Mouse (Mus musculus) Muller cell, postnatal 12 days (primary cell): ENCODE measurements around the gene Nags.
"Not testable (repeated sequence)": the region's sequence is repeated elsewhere in the genome, so short reads cannot be mapped to it uniquely, and the experiment has no call there.

Experiments used
- DNase-seq: peaks from one replicate; pipeline ENCODE4 v3.0.0-alpha.2; 2015; ENCODE audit errors: inconsistent ontology term

Gene Nags

DNA sequence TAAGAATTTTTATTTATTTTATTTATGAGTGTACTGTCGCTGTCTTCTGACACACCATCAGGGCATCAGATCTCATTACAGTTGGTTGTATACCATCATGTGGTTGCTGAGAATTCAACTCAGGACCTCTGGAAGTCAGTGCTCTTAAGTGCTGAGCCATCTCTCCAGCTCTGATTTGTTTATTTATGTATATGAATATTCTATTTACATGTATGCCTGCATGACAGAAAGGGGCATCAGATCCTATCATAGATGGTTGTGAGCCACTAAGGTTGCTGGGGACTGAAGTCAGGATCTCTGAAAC, 11.4 kb downstream of the Nags start:
- DNase-seq, result no peak

DNA sequence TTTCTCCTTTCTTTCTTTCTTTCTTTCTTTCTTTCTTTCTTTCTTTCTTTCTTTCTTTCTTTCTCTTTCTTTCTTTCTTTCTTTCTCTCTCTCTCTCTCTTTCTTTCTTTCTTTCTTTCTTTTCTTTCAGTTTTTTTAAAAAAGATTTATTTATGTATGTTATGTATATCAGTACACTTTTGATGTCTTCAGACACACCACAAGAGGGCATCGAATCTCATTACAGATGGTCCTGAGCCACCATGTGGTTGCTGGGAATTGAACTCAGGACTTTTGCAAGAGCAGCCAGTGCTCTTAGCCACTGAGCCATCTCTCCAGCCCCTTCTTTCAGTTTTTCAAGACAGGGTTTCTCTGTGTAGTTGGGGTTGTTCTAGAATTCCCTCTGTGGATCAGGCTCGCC, 12.7 kb downstream of the Nags start:
- DNase-seq, result not testable (repeated sequence)

- DNase-seq, result no peak
Observed at GRCm38 (mm10) chr11:102159781-102160180, 14.5 kb downstream of the Nags start.

- DNase-seq, result no peak
Observed at GRCm38 (mm10) chr11:102165971-102166722, 20.8 kb downstream of the Nags start.

DNA sequence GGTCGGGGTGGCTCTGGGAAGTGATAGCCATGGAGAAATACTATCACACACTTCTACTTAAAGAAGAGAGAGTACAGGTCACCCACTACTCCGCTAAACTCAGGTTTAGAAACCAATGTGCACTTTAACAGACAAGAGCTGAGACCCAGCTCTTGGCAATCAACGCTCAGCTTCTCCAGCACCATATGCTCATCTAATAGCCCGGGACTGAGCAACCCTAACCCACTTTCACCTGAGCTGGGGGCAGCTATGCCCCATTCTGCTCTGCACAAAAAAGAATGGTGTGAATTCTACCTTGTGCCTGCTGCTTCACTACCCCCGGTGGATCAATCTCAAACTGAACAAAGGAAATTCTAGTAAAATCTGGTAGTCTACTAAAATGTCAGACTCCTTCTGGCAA, 22.2 kb downstream of the Nags start:
- no peak for DNase-seq

- no peak for DNase-seq
Observed at GRCm38 (mm10) chr11:102168689-102169088, 23.4 kb downstream of the Nags start.

DNA sequence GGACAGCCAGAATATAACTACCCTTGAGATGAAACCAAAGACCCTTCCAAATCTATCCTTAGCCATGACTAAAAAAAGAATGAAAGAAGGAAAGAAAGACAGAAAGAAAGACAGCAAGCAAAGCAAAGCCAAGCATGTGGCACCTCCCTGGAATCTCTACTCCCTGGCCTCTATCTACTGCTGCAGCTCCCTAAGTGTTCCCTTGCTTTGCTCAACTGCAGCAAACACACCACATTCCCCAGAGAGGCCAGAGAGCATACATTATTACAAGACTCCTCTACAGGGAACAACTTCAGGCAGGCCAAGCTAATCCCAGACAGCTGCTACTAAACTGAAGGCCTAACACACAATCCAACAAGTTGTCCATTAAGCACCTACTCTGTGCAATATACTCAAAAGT, 34.5 kb downstream of the Nags start:
- no peak for DNase-seq

DNA sequence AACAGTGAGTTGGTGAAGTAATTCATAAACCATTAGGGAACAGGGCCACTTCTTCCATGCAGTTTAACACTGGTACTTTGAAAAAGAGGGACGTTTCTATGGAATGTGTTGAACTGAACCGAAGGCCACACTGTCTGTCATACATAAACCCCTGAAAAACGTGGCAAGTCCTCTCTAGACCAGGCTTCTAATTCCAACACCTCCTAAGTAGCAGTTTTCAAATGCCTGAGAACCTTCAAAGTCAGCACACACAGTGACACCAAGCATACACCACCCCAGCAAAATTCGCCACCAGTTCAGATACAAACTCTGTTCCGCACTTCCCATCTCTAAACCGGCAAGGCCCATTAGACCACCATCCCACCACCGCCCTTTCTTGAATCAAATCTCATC, 38.9 kb downstream of the Nags start:
- DNase-seq, result peak; percentile 40

- peak; percentile 96 for DNase-seq
Observed at GRCm38 (mm10) chr11:102184646-102185495, 39.6 kb downstream of the Nags start, which contains the start of gene Lsm12. Gene Lsm12, minus strand, starts transcription at chr11:102185296.

DNA sequence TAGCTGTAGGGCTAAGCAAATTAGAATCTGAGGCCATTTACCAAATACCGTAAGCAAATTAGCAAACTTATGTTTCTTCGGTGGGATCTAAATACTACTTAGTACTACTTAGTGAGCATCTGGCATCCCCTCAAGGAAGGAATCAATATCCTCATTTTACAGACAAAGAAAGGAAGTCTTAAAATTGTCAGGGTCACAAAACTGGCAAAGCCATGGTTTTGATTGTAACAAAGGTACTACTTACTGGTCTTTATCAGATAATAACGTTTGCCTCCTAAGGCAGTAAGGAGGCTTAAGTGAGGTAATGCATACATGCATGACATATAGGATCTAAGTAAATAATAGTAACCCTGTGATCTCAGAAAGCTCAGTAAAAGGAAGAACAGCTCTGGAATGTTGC, 40.4 kb downstream of the Nags start:
- no peak for DNase-seq

DNA sequence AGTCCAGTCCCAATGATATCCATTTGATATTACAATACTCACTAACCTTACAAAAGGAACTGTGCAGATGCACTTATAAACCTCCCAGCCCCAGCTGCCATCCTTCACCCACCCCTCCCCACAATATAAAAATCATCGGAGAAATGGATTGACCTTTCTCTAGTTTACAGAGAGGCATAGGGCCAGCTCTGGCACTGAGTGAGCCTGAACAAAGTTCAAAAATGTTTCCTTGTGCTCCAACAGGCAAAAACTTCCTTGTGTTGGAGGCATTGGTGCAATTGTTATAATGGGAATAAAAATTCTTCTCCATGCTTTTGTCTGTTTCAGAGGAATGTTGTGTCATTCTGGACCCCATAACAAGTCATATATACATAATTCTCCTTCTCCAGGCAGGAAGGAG, 40.9 kb downstream of the Nags start:
- no peak for DNase-seq

- no peak for DNase-seq
Observed at GRCm38 (mm10) chr11:102188980-102189379, 43.7 kb downstream of the Nags start.

DNA sequence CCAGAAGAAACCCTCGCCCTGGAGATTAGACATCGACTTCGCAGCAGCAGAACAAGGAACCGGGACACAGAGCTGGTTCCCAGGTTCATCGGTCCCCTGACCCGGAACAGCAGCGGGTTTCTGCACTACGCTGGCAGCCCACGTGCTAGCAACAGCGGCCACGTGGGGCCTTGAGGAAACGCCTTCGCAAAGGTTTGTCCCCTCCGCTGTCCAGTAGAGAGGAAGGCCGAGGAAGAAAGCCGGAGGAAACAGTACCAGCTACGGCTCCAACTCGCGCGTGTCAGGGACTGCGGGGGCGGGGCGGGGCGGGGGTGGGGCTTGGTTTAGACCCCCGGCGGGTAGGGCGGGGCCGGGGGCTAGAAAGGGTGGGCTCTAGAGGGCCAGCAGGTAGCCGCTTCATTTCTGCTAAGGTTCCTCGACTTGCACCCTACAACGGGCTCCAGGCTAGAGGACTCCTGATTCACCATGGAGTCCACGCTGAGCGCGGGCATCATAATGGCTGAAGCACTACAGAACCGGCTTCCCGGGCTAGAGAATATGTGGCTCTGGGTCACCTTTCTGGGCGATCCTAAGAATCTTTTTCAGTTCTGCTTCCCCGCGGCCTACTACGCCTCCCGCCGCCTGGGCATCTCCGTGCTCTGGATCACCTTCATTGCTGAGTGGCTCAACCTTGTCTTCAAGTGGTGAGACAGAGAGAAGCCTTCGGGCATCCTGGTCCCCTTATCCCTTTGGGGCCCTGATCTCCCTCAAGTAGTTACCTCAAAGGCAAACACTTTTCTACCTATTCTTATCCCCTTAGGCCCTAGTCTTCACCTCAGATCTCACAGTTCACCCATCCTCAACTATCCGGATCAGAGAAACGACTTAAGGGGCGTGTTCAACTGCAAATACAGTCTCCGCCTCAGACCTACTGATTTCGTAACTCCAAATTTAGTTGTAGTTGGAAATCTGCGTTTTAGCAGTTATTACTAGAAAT, 44.4 kb downstream of the Nags start, which contains the start of gene G6pc3:
G6pc3 (plus strand) TSS at position 160 of the 976 bp plus-strand sequence.
- DNase-seq, result peak; percentile 85

DNA sequence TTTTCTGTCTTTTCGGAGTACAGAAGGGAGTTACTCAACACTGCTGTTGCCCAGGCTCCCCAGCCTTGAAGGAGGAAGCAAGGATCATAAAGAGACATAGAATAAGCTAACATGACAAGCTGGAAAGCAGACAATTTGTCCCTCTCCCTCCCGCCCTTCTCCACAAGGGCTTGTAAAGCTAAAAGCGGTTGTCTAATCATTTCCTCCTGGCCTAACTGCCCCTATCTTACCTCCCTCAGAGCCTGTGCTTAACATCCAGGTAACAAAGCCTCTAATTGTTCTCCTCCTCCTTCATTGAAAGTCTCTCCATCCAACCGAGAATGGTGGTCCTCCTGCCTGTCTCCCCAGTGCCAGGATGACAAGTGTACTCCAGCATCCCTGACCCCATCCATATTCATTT, 45.5 kb downstream of the Nags start:
- DNase-seq, result no peak

GRCm38 (mm10) chr11:102193657-102194440, 48.5 kb downstream of the Nags start:
- no peak for DNase-seq

- DNase-seq, result no peak
Observed at GRCm38 (mm10) chr11:102196018-102196797, 50.9 kb downstream of the Nags start.

GRCm38 (mm10) chr11:102198245-102198644, 52.9 kb downstream of the Nags start:
- DNase-seq, result no peak
